Mouse (Mus musculus) embryo, embryonic 9.5 days (tissue): ENCODE measurements around the gene Cdh26.

ENCODE experiments used
- DNase-seq: peaks from one replicate; pipeline ENCODE4 v3.0.0-alpha.2; 2017; ENCODE audit errors: extremely low spot score

Gene Cdh26

DNA sequence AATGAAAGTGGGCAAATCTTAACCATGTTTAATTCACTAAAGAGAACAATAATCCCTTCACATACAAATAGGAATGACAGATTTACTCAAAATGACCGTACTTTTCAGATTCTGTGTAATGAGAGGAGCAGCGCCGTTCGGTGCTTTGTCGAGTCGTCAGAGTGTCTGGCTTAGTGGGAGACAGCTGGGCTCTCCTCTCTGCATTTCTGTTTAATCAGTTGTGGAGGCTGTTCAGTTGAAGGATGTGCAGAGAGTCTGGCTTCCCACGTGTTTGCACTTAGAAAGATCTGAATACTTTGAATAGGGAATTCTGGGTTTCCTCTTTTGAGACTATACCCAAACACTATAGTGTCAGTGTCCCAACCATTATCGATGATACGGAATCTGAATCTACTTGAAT lies 7.0 kb downstream of the Cdh26 start:
- DNase-seq, result no peak

DNA sequence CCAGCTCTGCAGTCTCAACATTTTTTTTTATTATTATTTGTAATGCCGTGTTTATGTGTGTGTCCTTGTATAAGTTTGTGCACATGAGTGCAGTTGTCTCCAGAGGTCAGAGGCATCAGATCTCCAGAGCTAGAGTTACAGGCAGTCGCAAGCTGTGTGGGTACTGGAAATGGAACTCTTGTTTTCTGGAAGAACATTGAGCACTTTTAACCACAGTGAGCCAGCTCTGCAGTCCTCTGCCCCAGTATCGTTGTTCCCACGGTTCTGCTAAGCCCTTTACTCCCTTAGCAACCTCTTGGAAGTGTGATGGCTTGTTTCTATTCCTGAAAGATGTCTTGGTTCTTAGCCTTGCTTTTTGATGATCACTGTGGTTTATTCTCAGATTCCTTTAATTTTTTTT lies 19.1 kb downstream of the Cdh26 start:
- DNase-seq, result no peak

- no peak for DNase-seq
Observed at GRCm38 (mm10) chr2:178450236-178450635, 19.9 kb downstream of the Cdh26 start.

- DNase-seq, result no peak
Observed at GRCm38 (mm10) chr2:178450961-178451360, 20.6 kb downstream of the Cdh26 start.

DNA sequence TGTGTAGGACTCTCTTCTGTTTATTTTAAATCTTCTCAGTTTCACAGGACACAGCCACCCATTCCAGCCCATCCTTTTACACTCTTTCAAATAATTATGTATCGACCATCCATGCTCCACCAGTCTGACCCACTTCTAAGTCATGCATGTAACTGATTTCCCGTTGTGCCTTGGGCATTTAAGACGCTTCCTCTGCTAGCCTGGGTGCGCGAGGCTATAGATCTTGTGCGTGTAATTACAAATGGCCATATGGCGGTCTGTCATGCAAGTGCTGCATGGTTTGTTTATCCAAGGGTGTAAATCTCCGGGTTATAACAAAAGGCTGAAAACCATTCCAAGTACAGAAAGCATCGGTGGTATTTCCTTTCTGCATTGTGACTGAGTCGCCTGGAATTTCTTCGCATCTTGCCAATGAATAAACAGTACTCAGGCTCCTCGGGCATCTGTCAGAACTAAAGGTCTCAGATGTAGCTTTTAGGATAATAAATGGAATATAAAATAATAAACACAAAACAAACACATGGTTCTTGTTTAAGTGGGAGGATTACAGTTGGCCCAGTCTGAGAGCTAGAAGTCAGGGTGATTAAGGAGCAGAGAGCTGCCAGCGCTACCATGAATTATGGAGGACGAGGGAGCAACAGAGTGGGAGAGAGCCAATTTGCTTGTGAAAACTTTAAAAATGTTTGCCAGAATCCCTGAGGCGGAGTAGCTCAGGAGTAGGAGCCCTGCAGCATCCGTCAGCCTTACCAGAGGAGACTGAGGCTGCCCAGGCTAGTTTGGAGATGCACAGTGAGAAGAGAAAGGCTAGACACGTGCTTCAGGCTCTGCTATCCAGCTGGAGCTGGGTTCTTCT lies 24.6 kb downstream of the Cdh26 start:
- peak; percentile 8 for DNase-seq

- no peak for DNase-seq
Observed at GRCm38 (mm10) chr2:178457414-178457813, 27.1 kb downstream of the Cdh26 start.

DNA sequence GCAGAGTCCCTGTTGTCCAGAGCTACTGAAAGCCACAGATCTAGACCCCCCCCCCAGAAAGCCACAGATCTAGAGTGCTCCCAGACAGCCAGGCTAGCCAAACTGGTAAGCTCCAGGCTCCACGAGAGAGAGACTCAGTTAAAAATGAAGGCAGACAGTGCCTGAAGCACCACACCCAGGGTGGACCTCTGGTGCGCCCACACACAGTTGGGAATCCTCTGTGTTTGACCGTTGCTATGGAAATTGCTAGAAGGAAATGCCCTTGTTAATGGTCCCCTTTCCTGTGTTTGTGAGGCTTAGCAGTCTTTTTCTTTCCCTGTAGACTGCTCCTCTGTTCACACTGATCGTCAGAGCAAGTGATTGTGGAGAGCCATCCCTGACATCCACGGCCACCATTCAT lies 30.0 kb downstream of the Cdh26 start:
- DNase-seq, result no peak

- DNase-seq, result no peak
Observed at GRCm38 (mm10) chr2:178471546-178472480, 41.5 kb downstream of the Cdh26 start.

- no peak for DNase-seq
Observed at GRCm38 (mm10) chr2:178473916-178474315, 43.6 kb downstream of the Cdh26 start.

DNA sequence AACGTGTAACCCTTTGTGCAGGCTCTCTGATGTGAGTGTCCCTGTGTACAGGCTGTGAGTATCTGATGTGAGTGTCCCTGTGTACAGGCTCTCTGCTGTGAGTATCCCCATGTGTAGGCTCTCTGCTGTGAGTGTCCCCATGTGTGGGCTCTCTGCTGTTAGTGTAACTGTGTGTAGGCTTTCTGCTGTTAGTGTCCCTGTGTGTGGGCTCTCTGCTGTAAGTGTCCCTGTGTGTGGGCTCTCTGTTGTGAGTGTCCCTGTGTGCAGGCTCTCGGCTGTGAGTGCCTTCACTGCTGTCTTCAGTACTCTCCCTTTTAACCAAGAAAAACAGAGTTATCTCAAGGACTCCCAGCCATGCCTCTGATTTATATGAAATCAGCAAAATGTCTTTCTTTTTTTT lies 46.9 kb downstream of the Cdh26 start:
- no peak for DNase-seq

- no peak for DNase-seq
Observed at GRCm38 (mm10) chr2:178479011-178479410, 48.7 kb downstream of the Cdh26 start.

DNA sequence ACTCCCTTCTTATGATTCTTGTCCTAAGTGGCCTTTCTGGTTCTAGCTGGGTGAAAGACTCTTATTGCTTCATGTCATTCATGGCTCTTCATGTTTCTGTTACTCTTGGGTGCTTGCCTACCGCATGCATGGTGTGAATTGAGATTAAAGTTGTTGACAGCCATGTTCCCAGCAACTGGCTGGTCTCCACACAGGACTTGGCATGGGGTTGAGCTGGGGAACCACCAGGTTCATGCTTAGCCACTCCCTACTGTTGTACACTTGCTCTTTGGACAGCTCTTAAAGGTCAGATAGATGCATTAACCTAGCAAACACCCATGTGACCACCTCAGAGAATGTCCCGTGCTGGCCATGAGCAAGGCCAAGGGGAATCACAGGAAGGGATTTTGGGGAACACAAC lies 50.6 kb downstream of the Cdh26 start:
- no peak for DNase-seq

- DNase-seq, result no peak
Observed at GRCm38 (mm10) chr2:178483462-178483861, 53.1 kb downstream of the Cdh26 start.

- DNase-seq, result no peak
Observed at GRCm38 (mm10) chr2:178488276-178488675, 57.9 kb downstream of the Cdh26 start.

GRCm38 (mm10) chr2:178490245-178490920 lies 60.1 kb downstream of the Cdh26 start:
- DNase-seq, result no peak

GRCm38 (mm10) chr2:178494066-178494465 lies 63.7 kb downstream of the Cdh26 start:
- DNase-seq, result peak; percentile 32

GRCm38 (mm10) chr2:178495816-178496215 lies 65.5 kb downstream of the Cdh26 start:
- DNase-seq, result no peak

- no peak for DNase-seq
Observed at GRCm38 (mm10) chr2:178497900-178498299, 67.6 kb downstream of the Cdh26 start.

- DNase-seq, result no peak
Observed at GRCm38 (mm10) chr2:178498409-178498808, 68.1 kb downstream of the Cdh26 start.

DNA sequence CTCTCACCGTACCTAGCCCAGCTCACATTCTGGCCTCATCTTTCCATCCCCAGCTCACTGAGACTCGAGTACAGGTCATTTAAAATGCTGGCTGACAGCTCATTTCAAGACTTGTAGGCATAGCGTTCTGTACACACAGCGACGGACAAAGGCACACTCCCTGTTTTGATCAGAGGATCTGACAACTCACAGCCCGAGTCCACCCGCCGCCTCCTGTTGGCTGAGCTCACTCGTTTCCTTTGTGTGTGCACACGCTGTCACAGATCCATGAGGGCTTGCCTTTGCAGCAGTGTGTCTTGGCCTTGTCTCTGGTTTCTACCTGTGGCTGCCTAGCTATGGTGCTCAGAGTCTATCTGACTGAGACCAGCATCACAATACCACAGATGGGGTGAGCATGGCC lies 72.1 kb downstream of the Cdh26 start:
- no peak for DNase-seq

DNA sequence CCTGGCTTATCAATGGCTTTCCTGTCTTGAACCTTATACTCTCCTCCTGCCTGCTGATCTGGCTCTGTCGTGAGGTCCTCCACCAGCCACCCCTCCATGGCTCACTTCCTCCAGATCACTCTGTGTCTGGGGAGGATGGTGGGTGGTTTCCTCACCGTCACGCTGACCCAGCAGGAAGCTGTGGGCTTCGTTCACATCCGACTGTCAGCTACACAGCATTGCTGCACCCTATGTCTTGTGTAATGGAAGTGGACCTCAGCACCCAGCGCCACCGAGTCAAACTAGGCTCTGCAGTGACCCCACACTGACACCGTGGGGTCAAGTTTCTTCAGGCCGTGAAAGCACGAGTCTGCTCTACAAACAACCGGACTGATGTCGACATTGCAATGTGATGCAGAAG lies 75.7 kb downstream of the Cdh26 start:
- DNase-seq, result no peak

DNA sequence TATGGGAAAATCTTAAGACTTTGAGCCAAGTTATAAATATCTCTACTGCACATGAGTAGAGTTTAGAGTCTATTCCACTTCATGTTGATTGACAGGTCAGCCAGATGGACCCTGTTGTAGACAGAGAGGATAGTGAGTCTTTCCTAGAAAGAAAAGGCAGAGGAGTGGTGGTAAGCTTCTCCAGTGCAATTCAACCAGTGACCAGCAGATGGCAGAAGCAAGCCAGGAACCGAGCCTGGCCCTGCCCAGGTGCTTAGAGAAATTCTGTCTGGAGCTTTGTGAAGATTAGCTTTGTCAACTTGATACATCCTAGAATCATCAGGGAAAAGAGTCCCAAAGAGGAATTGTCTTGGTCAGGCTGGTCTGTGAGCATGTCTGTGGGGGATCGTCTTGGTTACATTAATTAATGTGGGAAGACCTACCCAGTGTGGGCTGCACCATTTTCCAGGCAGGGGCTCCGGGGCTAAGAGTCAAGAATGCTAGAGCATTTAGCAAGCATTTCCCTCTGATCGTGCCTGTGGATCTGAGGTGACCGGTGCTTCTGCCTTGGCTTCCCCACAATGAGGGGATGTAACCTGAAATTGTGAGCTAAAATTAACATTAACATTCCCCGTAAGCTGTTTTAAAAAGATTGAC lies 77.2 kb downstream of the Cdh26 start:
- peak; percentile 77 for DNase-seq
